Mouse (Mus musculus) kidney, embryonic 14.5 days (tissue): ENCODE data around the gene Sds. TPM values are rescaled to one million over a fixed set of nuclear protein-coding genes. Genes with fewer than 3 reads are reported as not detected.

Experiments
- ATAC-seq: fragments of 200-750 bp; cut with Nextera tagmentation; 2 replicates; pipeline ENCODE4 v1.8.0; 2017; ENCODE audit warnings: moderate number of reproducible peaks, mild to moderate bottlenecking, moderate TSS enrichment, moderate library complexity; ENCODE audit not compliant: low FRiP score, low TSS enrichment
- H3K27ac ChIP-seq: fragments of 300-500 bp; sonication (generic); 2 replicates; pipeline ENCODE4 v1.5.1; 2014; ENCODE audit warnings: low read depth, mild to moderate bottlenecking, low read length, moderate library complexity, mixed read lengths
- H3K27me3 ChIP-seq: fragments of 300-500 bp; sonication (generic); 2 replicates; pipeline ENCODE4 v1.6.1; 2014; ENCODE audit warnings: mild to moderate bottlenecking, low read length; ENCODE audit not compliant: control insufficient read depth, insufficient read depth
- H3K36me3 ChIP-seq: fragments of 300-500 bp; sonication (generic); 2 replicates; pipeline ENCODE4 v1.6.1; 2014; ENCODE audit warnings: low read length, mixed read lengths; ENCODE audit not compliant: control insufficient read depth, insufficient read depth
- H3K4me1 ChIP-seq: fragments of 300-500 bp; sonication (generic); 2 replicates; pipeline ENCODE4 v1.6.1; 2014; ENCODE audit warnings: low read length, mixed read lengths; ENCODE audit not compliant: control insufficient read depth, insufficient read depth
- H3K4me2 ChIP-seq: fragments of 300-500 bp; sonication (generic); replicated peaks from 2 replicates; pipeline ENCODE4 v1.6.1; 2014; ENCODE audit warnings: low read depth, mild to moderate bottlenecking, low read length
- H3K4me3 ChIP-seq: fragments of 300-500 bp; sonication (generic); 2 replicates; pipeline ENCODE4 v1.5.1; 2014; ENCODE audit warnings: mild to moderate bottlenecking, low read length
- H3K9ac ChIP-seq: fragments of 300-500 bp; sonication (generic); 2 replicates; pipeline ENCODE4 v1.6.1; 2014; ENCODE audit warnings: low read depth, mild to moderate bottlenecking, low read length, moderate library complexity
- H3K9me3 ChIP-seq: fragments of 300-500 bp; sonication (generic); 2 replicates; pipeline ENCODE4 v1.6.1; 2016; ENCODE audit warnings: low read length; ENCODE audit not compliant: control insufficient read depth
- WGBS: fragments of 180-500 bp; shearing (Covaris S2); extraction: QIAGEN DNeasy Blood & Tissue Kit; methylation state at CpG from one replicate; pipeline ENCODE4 v1.1.7; 2014; 5-methylcytosine and 5-hydroxymethylcytosine counted together
- polyA plus RNA-seq: library from polyadenylated mRNA; unstranded; fragments of >200 nt; fragmentation: Nextera tagmentation; extraction: Ambion mirVana; gene quantifications from 2 replicates; pipeline ENCODE4 v1.2.1, GENCODE M21; 2014

The Sds gene
- polyA plus RNA-seq, 1 experiment from 2014 or later: not detected

DNA sequence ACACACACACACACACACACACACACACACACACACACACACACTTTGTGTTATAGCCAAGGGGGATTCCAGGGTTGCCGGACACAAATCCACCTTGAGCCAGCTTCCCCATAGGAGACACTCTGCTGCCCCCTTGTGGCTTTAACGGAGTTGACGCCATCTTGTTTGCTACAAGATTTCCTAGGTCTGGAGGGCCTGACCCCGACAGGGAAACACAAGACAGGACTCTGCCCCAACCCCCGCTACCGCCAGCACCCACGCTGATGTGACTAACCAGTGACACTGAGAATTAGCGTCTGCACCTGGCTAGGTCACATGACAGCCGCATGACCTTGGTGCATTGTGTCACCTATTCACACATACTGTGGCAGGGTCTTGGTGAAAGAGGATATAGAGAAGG, 18.7 kb upstream of the Sds start:
- WGBS: 6% methylated on average over 9 of the region's 9 CpGs
- Histone ChIP-seq H3K36me3 (no peaks in the 10 kb centered on the region), H3K4me3 (no peak overlapping the region), H3K4me2 (no peak overlapping the region), H3K27ac (no peak overlapping the region), H3K9me3 (no peaks in the 10 kb centered on the region), H3K4me1 (no peaks in the 10 kb centered on the region), H3K27me3 (no peaks in the 10 kb centered on the region), H3K9ac (no peak overlapping the region)
- ATAC-seq: peak; percentile 29; the same call in 1 of the 2 replicates

DNA sequence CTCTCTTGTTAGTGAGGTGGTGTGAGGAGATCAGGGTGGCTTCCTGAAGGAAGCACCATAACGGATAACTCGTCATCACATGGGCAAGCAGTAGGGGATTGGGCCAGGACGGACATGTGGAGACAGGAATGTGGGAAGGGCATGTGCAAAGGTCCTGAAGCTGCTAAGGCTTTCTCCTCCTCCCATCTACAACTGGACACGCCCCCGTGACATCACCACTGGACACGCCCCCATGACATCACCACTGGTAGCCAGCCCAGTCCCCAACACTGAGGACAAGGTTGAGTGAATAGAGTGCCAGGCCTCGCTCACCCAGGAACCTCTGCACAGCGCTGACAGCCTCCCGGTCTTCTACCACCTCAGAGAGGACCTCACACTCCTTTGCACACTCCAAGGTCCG, 17.2 kb upstream of the Sds start:
- 72% methylated on average over 10 of the region's 10 CpGs for WGBS
- Histone ChIP-seq H3K4me3 (no peak overlapping the region), H3K27me3 (no peaks in the 10 kb centered on the region), H3K36me3 (no peaks in the 10 kb centered on the region), H3K4me2 (no peak overlapping the region), H3K9me3 (no peaks in the 10 kb centered on the region), H3K9ac (no peak overlapping the region), H3K27ac (no peak overlapping the region), H3K4me1 (no peaks in the 10 kb centered on the region)
- 0 out of 2 replicates have a peak, but pooled peaks have one; percentile 11 for ATAC-seq

DNA sequence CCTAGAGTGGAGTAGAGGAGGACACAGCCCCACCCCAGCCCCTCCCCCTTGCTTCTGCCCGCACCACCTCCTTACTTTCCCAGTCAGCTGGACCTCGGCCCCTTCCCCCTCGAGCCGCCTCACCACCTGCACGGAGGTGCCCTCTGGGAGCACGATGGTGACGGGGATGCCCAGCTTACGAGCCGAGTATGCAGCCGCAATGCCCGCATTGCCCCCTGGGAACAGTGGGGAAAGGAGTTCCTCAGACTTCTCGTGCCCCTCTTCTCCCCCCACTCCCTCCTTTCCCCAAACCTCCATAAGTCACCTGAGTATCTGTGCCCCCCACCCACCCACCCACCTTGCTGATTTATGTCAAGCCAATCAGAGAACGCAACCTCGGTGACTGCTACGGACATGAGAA, 14.4 kb upstream of the Sds start:
- no peaks in the 10 kb centered on the region for H3K27me3 ChIP-seq
- 69% methylated on average over 15 of the region's 15 CpGs for WGBS
- no peak overlapping the region for H3K4me2 ChIP-seq
- H3K4me1 ChIP-seq: no peaks in the 10 kb centered on the region
- H3K27ac ChIP-seq: no peak overlapping the region
- no peak overlapping the region for H3K4me3 ChIP-seq
- no peak for ATAC-seq
- no peaks in the 10 kb centered on the region for H3K9me3 ChIP-seq
- no peak overlapping the region for H3K9ac ChIP-seq
- no peaks in the 10 kb centered on the region for H3K36me3 ChIP-seq

DNA sequence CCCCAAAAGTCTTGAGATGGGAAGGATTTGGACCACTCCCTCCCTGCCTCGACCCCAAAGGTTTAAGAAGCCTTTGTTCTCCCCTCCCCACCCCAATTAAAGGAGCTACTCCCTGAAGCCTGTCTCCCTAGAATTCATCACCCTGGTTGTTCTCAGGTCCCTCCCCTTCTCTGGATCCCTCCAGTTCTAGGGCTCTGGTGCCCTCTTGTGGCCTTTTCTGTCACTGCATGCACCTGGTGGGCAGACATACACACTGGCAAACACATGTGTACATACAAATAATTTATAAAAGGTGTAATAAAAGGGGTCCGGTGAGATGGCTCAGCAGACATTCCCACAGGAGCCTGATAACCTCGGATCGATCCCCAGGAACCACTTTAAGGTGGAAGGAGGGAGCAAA, 12.0 kb upstream of the Sds start:
- no peaks in the 10 kb centered on the region for H3K36me3 ChIP-seq
- 82% methylated on average over 4 of the region's 4 CpGs for WGBS
- H3K9me3 ChIP-seq: no peaks in the 10 kb centered on the region
- ATAC-seq: no peak
- H3K4me2 ChIP-seq: no peak overlapping the region
- no peaks in the 10 kb centered on the region for H3K4me1 ChIP-seq
- H3K9ac ChIP-seq: no peak overlapping the region
- H3K27ac ChIP-seq: no peak overlapping the region
- no peaks in the 10 kb centered on the region for H3K27me3 ChIP-seq
- no peak overlapping the region for H3K4me3 ChIP-seq

DNA sequence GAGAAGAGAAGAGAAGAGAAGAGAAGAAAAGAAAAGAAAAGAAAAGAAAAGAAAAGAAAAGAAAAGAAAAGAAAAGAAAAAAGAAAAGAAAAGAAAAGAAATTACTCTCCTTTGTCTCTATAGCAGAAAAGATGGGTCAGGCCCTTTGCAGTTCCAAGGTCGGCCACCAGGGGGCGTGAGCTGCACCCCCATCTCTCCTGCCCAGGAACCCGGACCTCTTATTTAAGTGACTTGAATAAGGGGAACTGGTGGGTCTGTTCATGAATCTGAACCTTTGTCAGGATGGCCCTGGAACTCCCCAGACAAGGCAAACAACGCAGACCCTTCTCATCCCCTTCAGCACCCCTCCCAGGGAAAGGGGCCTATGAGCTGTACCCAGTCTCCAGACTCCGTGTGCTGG, 11.3 kb upstream of the Sds start:
- 45% methylated on average over 5 of the region's 5 CpGs for WGBS
- Histone ChIP-seq H3K36me3 (no peaks in the 10 kb centered on the region), H3K9ac (no peak overlapping the region), H3K27ac (no peak overlapping the region), H3K9me3 (no peaks in the 10 kb centered on the region), H3K27me3 (no peaks in the 10 kb centered on the region), H3K4me2 (no peak overlapping the region), H3K4me1 (no peaks in the 10 kb centered on the region), H3K4me3 (no peak overlapping the region)
- no peak for ATAC-seq

DNA sequence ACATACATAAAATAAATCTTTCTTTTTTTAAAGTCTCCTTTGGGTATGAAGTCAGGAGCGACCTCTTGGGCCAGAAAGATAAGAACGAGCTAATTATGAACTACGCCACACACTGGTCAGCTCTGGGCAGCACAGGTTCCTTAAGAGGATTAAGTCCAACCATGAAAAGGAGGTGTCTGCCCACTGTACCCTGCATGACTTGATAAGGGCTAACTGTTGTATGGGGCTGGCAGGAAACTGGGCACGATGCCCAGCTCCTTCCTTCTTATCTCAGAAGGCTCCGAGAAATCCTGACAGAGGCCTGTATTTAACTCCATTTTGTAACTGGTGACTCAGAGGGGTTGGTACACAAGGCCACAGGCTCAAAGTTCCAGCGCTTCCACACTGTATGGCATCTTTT, 10.5 kb upstream of the Sds start:
- no peak overlapping the region for H3K9ac ChIP-seq
- no peaks in the 10 kb centered on the region for H3K27me3 ChIP-seq
- H3K4me2 ChIP-seq: no peak overlapping the region
- no peaks in the 10 kb centered on the region for H3K9me3 ChIP-seq
- ATAC-seq: no peak
- H3K27ac ChIP-seq: no peak overlapping the region
- no peaks in the 10 kb centered on the region for H3K36me3 ChIP-seq
- no peak overlapping the region for H3K4me3 ChIP-seq
- 83% methylated on average over 6 of the region's 6 CpGs for WGBS
- H3K4me1 ChIP-seq: no peaks in the 10 kb centered on the region

- 6% methylated on average over 4 of the region's 4 CpGs for WGBS
- H3K9ac ChIP-seq: peak overlapping the region; percentile 28; the same call in 1 of the 2 replicates
Measured at GRCm38 (mm10) chr5:120467026-120467425, 9.3 kb upstream of the Sds start.

DNA sequence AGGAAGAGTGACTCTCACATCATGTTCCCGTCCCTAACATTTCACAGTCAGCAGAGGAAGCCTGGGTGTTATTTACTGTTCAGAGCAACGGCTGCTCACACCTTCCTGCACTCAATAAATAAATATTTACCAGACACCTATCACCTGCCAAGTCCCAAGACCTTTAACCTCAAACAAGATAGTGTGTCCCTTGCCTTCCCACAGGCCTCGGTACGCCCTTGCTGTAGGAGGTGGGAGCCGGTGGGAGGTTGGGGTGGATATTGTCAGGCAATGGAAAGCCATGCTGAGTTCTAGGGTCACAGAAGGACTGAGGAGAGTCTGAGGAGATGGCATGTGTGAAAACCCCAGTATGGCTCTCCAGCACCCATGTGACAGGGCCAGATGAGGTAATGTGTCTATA, 8.0 kb upstream of the Sds start:
- Histone ChIP-seq H3K4me3 (no peak overlapping the region), H3K27me3 (no peaks in the 10 kb centered on the region), H3K9ac (no peak overlapping the region), H3K4me1 (no peaks in the 10 kb centered on the region), H3K4me2 (no peak overlapping the region), H3K27ac (no peak overlapping the region), H3K9me3 (no peaks in the 10 kb centered on the region), H3K36me3 (no peaks in the 10 kb centered on the region)
- no peak for ATAC-seq
- 67% methylated on average over 5 of the region's 5 CpGs for WGBS

More at GRCm38 (mm10) chr5:120467026-120467425, 9.3 kb upstream of the Sds start:
- Histone ChIP-seq H3K27ac (no peak overlapping the region), H3K4me1 (no peaks in the 10 kb centered on the region), H3K9me3 (no peaks in the 10 kb centered on the region), H3K4me2 (peak overlapping the region; percentile 32), H3K4me3 (peak overlapping the region; percentile 27), H3K27me3 (no peaks in the 10 kb centered on the region), H3K36me3 (no peaks in the 10 kb centered on the region)
- peak; percentile 76; the same call in 1 of the 2 replicates for ATAC-seq

GRCm38 (mm10) chr5:120468830-120469229, 7.5 kb upstream of the Sds start:
- H3K36me3 ChIP-seq: no peaks in the 10 kb centered on the region
- H3K27ac ChIP-seq: no peak overlapping the region
- H3K4me1 ChIP-seq: no peaks in the 10 kb centered on the region
- H3K9me3 ChIP-seq: no peaks in the 10 kb centered on the region
- no peaks in the 10 kb centered on the region for H3K27me3 ChIP-seq
- H3K4me3 ChIP-seq: no peak overlapping the region
- no peak overlapping the region for H3K4me2 ChIP-seq
- ATAC-seq: no peak
- 63% methylated on average over 6 of the region's 6 CpGs for WGBS
- H3K9ac ChIP-seq: no peak overlapping the region
